Mouse (Mus musculus) liver, embryonic 15.5 days (tissue): Measurements from ENCODE around the gene Tcam1. TPM values are rescaled to one million over a fixed set of nuclear protein-coding genes. Genes with fewer than 3 reads are reported as not detected.

Experiments used
- ATAC-seq: fragments of 200-750 bp; cut with Nextera tagmentation; 2 replicates; pipeline ENCODE4 v1.8.0; 2017; ENCODE audit warnings: moderate number of reproducible peaks, mild to moderate bottlenecking, moderate library complexity; ENCODE audit not compliant: insufficient read depth
- H3K27ac ChIP-seq: fragments of 300-500 bp; sonication (generic); replicated peaks from 2 replicates; pipeline ENCODE4 v1.5.1; 2015; ENCODE audit warnings: mild to moderate bottlenecking, inconsistent platforms
- H3K27me3 ChIP-seq: fragments of 300-500 bp; sonication (generic); 2 replicates; pipeline ENCODE4 v1.6.1; 2015; ENCODE audit warnings: mild to moderate bottlenecking, inconsistent platforms
- H3K36me3 ChIP-seq: fragments of 300-500 bp; sonication (generic); replicated peaks from 2 replicates; pipeline ENCODE4 v1.6.1; 2015; ENCODE audit warnings: moderate library complexity, mild to moderate bottlenecking, inconsistent platforms
- H3K4me1 ChIP-seq: fragments of 300-500 bp; sonication (generic); replicated peaks from 2 replicates; pipeline ENCODE4 v1.6.1; 2015; ENCODE audit warnings: inconsistent platforms
- H3K4me2 ChIP-seq: fragments of 300-500 bp; sonication (generic); 2 replicates; pipeline ENCODE4 v1.6.1; 2015; ENCODE audit warnings: moderate library complexity, mild to moderate bottlenecking, inconsistent platforms
- H3K4me3 ChIP-seq: fragments of 300-500 bp; sonication (generic); replicated peaks from 2 replicates; pipeline ENCODE4 v1.5.1; 2015; ENCODE audit warnings: mild to moderate bottlenecking, inconsistent platforms
- H3K9ac ChIP-seq: fragments of 300-500 bp; sonication (generic); 2 replicates; pipeline ENCODE4 v1.6.1; 2015; ENCODE audit warnings: moderate library complexity, mild to moderate bottlenecking, inconsistent platforms
- H3K9me3 ChIP-seq: fragments of 300-500 bp; sonication (generic); replicated peaks from 2 replicates; pipeline ENCODE4 v1.6.1; 2016; ENCODE audit warnings: inconsistent platforms
- WGBS: fragments of 180-500 bp; shearing (Covaris S2); methylation state at CpG from one replicate; pipeline ENCODE4 v1.1.7; 2015; ENCODE audit warnings: mixed read lengths; ENCODE audit not compliant: insufficient replicate concordance; 5-methylcytosine and 5-hydroxymethylcytosine counted together
- polyA plus RNA-seq: library from polyadenylated mRNA; unstranded; fragments of >200 nt; fragmentation: Nextera tagmentation; extraction: Ambion mirVana; gene quantifications from 2 replicates; pipeline ENCODE4 v1.2.1, GENCODE M21; 2015

The Tcam1 gene
- polyA plus RNA-seq, 1 experiment from 2014 or later, result 0.09 TPM

GRCm38 (mm10) chr11:106265570-106265969, 10.9 kb upstream of the Tcam1 start:
- 74% methylated on average over 4 of the region's 4 CpGs for WGBS
- H3K9me3 ChIP-seq, result no peaks in the 10 kb centered on the region
- peaks cover 79% of the 10 kb centered on the region for H3K36me3 ChIP-seq
- H3K4me2 ChIP-seq, result no peak overlapping the region
- no peak overlapping the region for H3K4me3 ChIP-seq
- peaks cover 32% of the 10 kb centered on the region for H3K4me1 ChIP-seq
- no peak overlapping the region for H3K9ac ChIP-seq
- no peak overlapping the region for H3K27ac ChIP-seq
- no peak for ATAC-seq
- no peaks in the 10 kb centered on the region for H3K27me3 ChIP-seq

GRCm38 (mm10) chr11:106266431-106266830, 10.0 kb upstream of the Tcam1 start:
- H3K36me3 ChIP-seq, result peaks cover 71% of the 10 kb centered on the region

GRCm38 (mm10) chr11:106267311-106267852, 9.1 kb upstream of the Tcam1 start:
- no peak for ATAC-seq
- H3K9me3 ChIP-seq, result no peaks in the 10 kb centered on the region
- H3K9ac ChIP-seq, result no peak overlapping the region
- H3K4me1 ChIP-seq, result peaks cover 44% of the 10 kb centered on the region
- H3K4me2 ChIP-seq, result no peak overlapping the region
- no peak overlapping the region for H3K4me3 ChIP-seq
- WGBS, result 81% methylated on average over 15 of the region's 15 CpGs
- H3K36me3 ChIP-seq, result peaks cover 61% of the 10 kb centered on the region
- H3K27me3 ChIP-seq, result no peaks in the 10 kb centered on the region
- no peak overlapping the region for H3K27ac ChIP-seq

More at GRCm38 (mm10) chr11:106266431-106266830, 10.0 kb upstream of the Tcam1 start:
- Histone ChIP-seq H3K4me1 (peaks cover 40% of the 10 kb centered on the region), H3K27ac (no peak overlapping the region), H3K9ac (no peak overlapping the region), H3K4me3 (no peak overlapping the region), H3K4me2 (no peak overlapping the region), H3K27me3 (no peaks in the 10 kb centered on the region), H3K9me3 (no peaks in the 10 kb centered on the region)
- WGBS, result 85% methylated on average over 10 of the region's 10 CpGs
- no peak for ATAC-seq

GRCm38 (mm10) chr11:106267871-106268270, 8.6 kb upstream of the Tcam1 start:
- Histone ChIP-seq H3K27ac (no peak overlapping the region), H3K4me2 (no peak overlapping the region), H3K36me3 (peaks cover 56% of the 10 kb centered on the region), H3K4me1 (peaks cover 44% of the 10 kb centered on the region), H3K9ac (no peak overlapping the region), H3K4me3 (no peak overlapping the region), H3K9me3 (no peaks in the 10 kb centered on the region), H3K27me3 (no peaks in the 10 kb centered on the region)
- no peak for ATAC-seq
- WGBS, result 81% methylated on average over 5 of the region's 5 CpGs

GRCm38 (mm10) chr11:106268326-106269059, 8.0 kb upstream of the Tcam1 start:
- Histone ChIP-seq H3K27ac (no peak overlapping the region), H3K4me3 (no peak overlapping the region), H3K27me3 (no peaks in the 10 kb centered on the region), H3K4me2 (0 out of 2 replicates have a peak overlapping the region, but pooled peaks have one; percentile 12), H3K9ac (no peak overlapping the region), H3K9me3 (no peaks in the 10 kb centered on the region), H3K4me1 (peaks cover 48% of the 10 kb centered on the region), H3K36me3 (peaks cover 50% of the 10 kb centered on the region)
- 62% methylated on average over 8 of the region's 8 CpGs for WGBS
- no peak for ATAC-seq

- H3K4me3 ChIP-seq, result no peak overlapping the region
- H3K9me3 ChIP-seq, result no peaks in the 10 kb centered on the region
- H3K4me2 ChIP-seq, result no peak overlapping the region
- H3K4me1 ChIP-seq, result peaks cover 52% of the 10 kb centered on the region
- ATAC-seq, result no peak
- H3K27me3 ChIP-seq, result no peaks in the 10 kb centered on the region
- H3K27ac ChIP-seq, result no peak overlapping the region
- H3K36me3 ChIP-seq, result peaks cover 45% of the 10 kb centered on the region
- 0 out of 2 replicates have a peak overlapping the region, but pooled peaks have one; percentile 1 for H3K9ac ChIP-seq
- WGBS, result 32% methylated on average over 3 of the region's 3 CpGs
Observed at GRCm38 (mm10) chr11:106269060-106269431, 7.4 kb upstream of the Tcam1 start.

- Histone ChIP-seq H3K4me2 (peak overlapping the region; percentile 92), H3K27ac (0 out of 2 replicates have a peak overlapping the region, but pooled peaks have one; percentile 93), H3K36me3 (peaks cover 22% of the 10 kb centered on the region), H3K9me3 (no peaks in the 10 kb centered on the region), H3K4me1 (peaks cover 60% of the 10 kb centered on the region), H3K9ac (peak overlapping the region; percentile 99), H3K27me3 (no peaks in the 10 kb centered on the region), H3K4me3 (peak overlapping the region; percentile 99)
- no peak for ATAC-seq
- WGBS, result 36% methylated on average over 5 of the region's 5 CpGs
Observed at GRCm38 (mm10) chr11:106271131-106271793, 5.2 kb upstream of the Tcam1 start.

- Histone ChIP-seq H3K9me3 (no peaks in the 10 kb centered on the region), H3K4me3 (peak overlapping the region; percentile 99), H3K27ac (peak overlapping the region; percentile 93), H3K36me3 (peaks cover 15% of the 10 kb centered on the region), H3K4me2 (peak overlapping the region; percentile 92), H3K27me3 (no peaks in the 10 kb centered on the region), H3K9ac (peak overlapping the region; percentile 99), H3K4me1 (peaks cover 66% of the 10 kb centered on the region)
- 2% methylated on average over 41 of the region's 41 CpGs for WGBS
- ATAC-seq, result peak; percentile 49
Observed at GRCm38 (mm10) chr11:106271794-106272643, 4.5 kb upstream of the Tcam1 start.

- no peaks in the 10 kb centered on the region for H3K9me3 ChIP-seq
- peaks cover 7% of the 10 kb centered on the region; the same call in 1 of the 2 replicates for H3K36me3 ChIP-seq
- H3K9ac ChIP-seq, result peak within 1 kb of the TSS; percentile 99
- WGBS, result under 1% methylated on average over 69 of the region's 72 CpGs
- H3K4me1 ChIP-seq, result peaks cover 58% of the 10 kb centered on the region
- H3K27ac ChIP-seq, result peak within 1 kb of the TSS; percentile 93
- peak within 1 kb of the TSS; percentile 92 for H3K4me2 ChIP-seq
- no peaks in the 10 kb centered on the region for H3K27me3 ChIP-seq
- peak; percentile 93 for ATAC-seq
- peak within 1 kb of the TSS; percentile 99 for H3K4me3 ChIP-seq
Observed at GRCm38 (mm10) chr11:106272644-106273310, 3.7 kb upstream of the Tcam1 start, which contains the start of gene Smarcd2. Gene Smarcd2 (minus strand): TSS chr11:106272972.

- peak overlapping the region; percentile 67 for H3K9ac ChIP-seq
- H3K27me3 ChIP-seq, result no peaks in the 10 kb centered on the region; the same call in 1 of the 2 replicates
- peaks cover 4% of the 10 kb centered on the region; the same call in 1 of the 2 replicates for H3K36me3 ChIP-seq
- H3K27ac ChIP-seq, result peak overlapping the region; percentile 85
- peak overlapping the region; percentile 92 for H3K4me2 ChIP-seq
- peak overlapping the region; percentile 99 for H3K4me3 ChIP-seq
- ATAC-seq, result peak; percentile 8; the same call in 1 of the 2 replicates
- WGBS, result 6% methylated on average over 16 of the region's 16 CpGs
- no peaks in the 10 kb centered on the region for H3K9me3 ChIP-seq
- peaks cover 54% of the 10 kb centered on the region for H3K4me1 ChIP-seq
Observed at GRCm38 (mm10) chr11:106273311-106273684, 3.2 kb upstream of the Tcam1 start.
